Mouse (Mus musculus): ENCODE results near the gene Cdkal1. TPM values are rescaled to one million over a fixed set of nuclear protein-coding genes. Genes with fewer than 3 reads are reported as not detected.

The Cdkal1 gene
- 28.2 and 32.8 TPM in 2 replicates for polyA plus RNA-seq (2016; fragmentation: Nextera tagmentation; extraction: Ambion mirVana)

DNA sequence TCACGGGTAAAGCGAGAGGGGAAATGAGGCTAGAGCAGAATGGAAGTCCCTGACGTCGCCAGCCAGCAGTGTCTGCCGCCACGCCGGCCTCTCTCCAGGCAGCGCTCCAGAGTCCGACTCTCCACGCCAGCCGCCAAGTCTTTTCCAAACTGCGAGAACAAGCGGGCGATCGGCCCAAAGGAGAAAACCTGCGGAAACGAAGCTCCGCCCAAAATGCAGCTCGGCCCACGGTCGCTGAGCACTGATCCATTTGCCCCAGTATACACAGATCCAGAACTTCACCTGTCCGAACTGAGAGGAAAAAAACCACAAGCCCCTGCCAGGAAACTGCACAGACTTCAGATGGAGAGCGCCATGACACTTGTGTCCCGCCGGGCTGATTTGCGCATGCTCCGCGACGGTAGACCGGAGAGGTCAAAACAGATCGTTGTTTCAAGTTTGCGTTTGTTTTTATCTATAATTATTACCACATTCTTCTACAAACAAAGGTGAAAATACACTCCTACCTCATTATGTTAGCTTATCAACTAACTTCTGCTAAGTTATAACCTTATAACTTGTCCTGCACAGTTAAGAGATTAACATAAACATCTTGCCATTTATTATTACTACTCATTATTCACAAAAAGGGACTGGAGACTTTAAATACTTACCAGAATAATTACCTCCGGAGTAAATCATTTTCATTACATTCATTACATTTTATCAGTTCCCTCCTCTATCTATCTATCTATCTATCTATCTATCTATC lies at the start of gene Cdkal1:
Gene Cdkal1 (minus strand): TSS at position 394 of the 751 bp plus-strand sequence.
- peak; percentile 89 for ATAC-seq (ENCODE audit: low FRiP score, low read depth)
- Histone ChIP-seq H3K4me2 (replicated peaks) (peak within 1 kb of the TSS; percentile 74), H3K9me3 (no peaks in the 10 kb centered on the region), H3K36me3 (0 out of 2 replicates have a peak, but pooled peaks cover 2% of the 10 kb centered on the region), H3K4me1 (peaks cover 11% of the 10 kb centered on the region), H3K27ac (peak within 1 kb of the TSS; percentile 38; the same call in 1 of the 2 replicates), H3K4me3 (peak within 1 kb of the TSS; percentile 76), H3K9ac (peak within 1 kb of the TSS; percentile 73), H3K27me3 (replicated peaks) (no peaks in the 10 kb centered on the region)
- WGBS = under 1% methylated on average over 33 of the region's 33 CpGs

DNA sequence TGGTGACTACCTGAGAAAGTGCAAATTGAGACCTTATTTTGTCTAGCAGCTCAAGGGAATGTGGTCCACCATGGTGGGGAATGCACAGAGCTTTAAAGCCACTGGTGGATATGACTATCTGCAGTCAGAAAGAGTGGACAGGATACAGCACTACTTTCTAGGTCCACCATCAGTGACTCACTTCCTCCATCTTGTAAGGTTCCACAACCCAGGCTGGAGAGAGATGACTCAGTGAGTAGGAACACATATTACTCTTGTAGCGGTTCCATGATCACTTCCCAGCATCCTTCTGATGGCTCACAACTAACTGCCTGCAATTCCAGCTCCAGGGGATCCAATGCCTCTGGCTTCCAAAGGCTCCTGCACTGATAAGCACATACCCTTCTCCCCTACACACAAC lies 47.9 kb upstream of the Cdkal1 start:
- H3K27me3 ChIP-seq (replicated peaks) = no peaks in the 10 kb centered on the region
- peaks cover 47% of the 10 kb centered on the region for H3K36me3 ChIP-seq
- H3K4me3 ChIP-seq = no peak overlapping the region
- peaks cover 18% of the 10 kb centered on the region for H3K9me3 ChIP-seq
- 93% methylated on average over 1 of the region's 1 CpGs for WGBS
- H3K9ac ChIP-seq = no peak overlapping the region
- no peak overlapping the region for H3K4me2 ChIP-seq (replicated peaks)
- H3K27ac ChIP-seq = no peak overlapping the region
- no peak for ATAC-seq (ENCODE audit: low FRiP score, low read depth)
- no peaks in the 10 kb centered on the region for H3K4me1 ChIP-seq

GRCm38 (mm10) chr13:29902676-29903075 lies 47.2 kb upstream of the Cdkal1 start:
- Histone ChIP-seq H3K27ac (no peak overlapping the region), H3K36me3 (peaks cover 40% of the 10 kb centered on the region), H3K4me2 (replicated peaks) (no peak overlapping the region), H3K9ac (no peak overlapping the region), H3K4me3 (no peak overlapping the region), H3K27me3 (replicated peaks) (no peaks in the 10 kb centered on the region), H3K9me3 (peaks cover 22% of the 10 kb centered on the region), H3K4me1 (no peaks in the 10 kb centered on the region)
- no peak for ATAC-seq (ENCODE audit: low FRiP score, low read depth)
- 97% methylated on average over 1 of the region's 1 CpGs for WGBS

DNA sequence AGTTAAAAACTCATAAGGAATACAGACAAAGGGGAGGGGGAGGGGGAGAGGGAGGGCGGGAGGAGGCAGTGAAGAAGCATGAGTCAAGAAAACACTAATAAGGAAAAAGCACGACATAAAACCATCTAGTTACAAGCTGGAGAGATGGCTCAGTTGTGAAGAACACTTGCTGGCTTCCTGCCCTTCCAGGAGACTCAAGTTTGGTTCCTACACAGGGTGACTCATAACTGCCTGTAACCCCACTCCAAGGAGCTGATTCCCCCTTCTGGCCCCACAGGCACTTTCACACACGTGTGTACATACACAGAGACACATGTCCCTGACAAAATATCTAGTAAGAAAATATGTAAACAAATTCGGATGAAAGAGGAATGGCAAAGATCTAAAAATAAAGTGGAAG lies 46.2 kb upstream of the Cdkal1 start:
- Histone ChIP-seq H3K4me2 (replicated peaks) (no peak overlapping the region), H3K4me3 (no peak overlapping the region), H3K27me3 (replicated peaks) (no peaks in the 10 kb centered on the region), H3K27ac (no peak overlapping the region), H3K4me1 (no peaks in the 10 kb centered on the region), H3K9me3 (peaks cover 18% of the 10 kb centered on the region), H3K9ac (no peak overlapping the region), H3K36me3 (peaks cover 30% of the 10 kb centered on the region)
- no peak for ATAC-seq (ENCODE audit: low FRiP score, low read depth)
- 81% methylated on average over 4 of the region's 4 CpGs for WGBS

GRCm38 (mm10) chr13:29866780-29867179 lies 11.3 kb upstream of the Cdkal1 start:
- Histone ChIP-seq H3K9ac (no peak overlapping the region), H3K4me2 (replicated peaks) (no peak overlapping the region), H3K36me3 (no peaks in the 10 kb centered on the region), H3K4me3 (no peak overlapping the region), H3K27me3 (replicated peaks) (no peaks in the 10 kb centered on the region), H3K9me3 (no peaks in the 10 kb centered on the region), H3K4me1 (no peaks in the 10 kb centered on the region), H3K27ac (no peak overlapping the region)
- no peak for ATAC-seq (ENCODE audit: low FRiP score, low read depth)
- WGBS = 97% methylated on average over 3 of the region's 3 CpGs

- H3K9ac ChIP-seq = no peak overlapping the region
These were observed 8.9 kb upstream of the Cdkal1 start for GRCm38 (mm10) chr13:29864331-29864730.

GRCm38 (mm10) chr13:29860087-29860486 lies 4.6 kb upstream of the Cdkal1 start:
- no peak overlapping the region for H3K9ac ChIP-seq
- ATAC-seq (ENCODE audit: low FRiP score, low read depth) = no peak
- H3K27ac ChIP-seq = no peak overlapping the region
- no peaks in the 10 kb centered on the region for H3K4me1 ChIP-seq
- no peaks in the 10 kb centered on the region for H3K27me3 ChIP-seq (replicated peaks)
- H3K9me3 ChIP-seq = no peaks in the 10 kb centered on the region
- no peaks in the 10 kb centered on the region for H3K36me3 ChIP-seq
- 65% methylated on average over 2 of the region's 2 CpGs for WGBS
- H3K4me2 ChIP-seq (replicated peaks) = no peak overlapping the region
- no peak overlapping the region for H3K4me3 ChIP-seq

More at GRCm38 (mm10) chr13:29864331-29864730, 8.9 kb upstream of the Cdkal1 start:
- Histone ChIP-seq H3K9me3 (no peaks in the 10 kb centered on the region), H3K4me2 (replicated peaks) (no peak overlapping the region), H3K27me3 (replicated peaks) (no peaks in the 10 kb centered on the region), H3K36me3 (no peaks in the 10 kb centered on the region), H3K27ac (no peak overlapping the region), H3K4me3 (no peak overlapping the region), H3K4me1 (no peaks in the 10 kb centered on the region)
- ATAC-seq (ENCODE audit: low FRiP score, low read depth) = no peak
- 63% methylated on average over 6 of the region's 6 CpGs for WGBS

GRCm38 (mm10) chr13:29857436-29857835 lies 2.0 kb upstream of the Cdkal1 start:
- no peak for ATAC-seq (ENCODE audit: low FRiP score, low read depth)
- Histone ChIP-seq H3K36me3 (no peaks in the 10 kb centered on the region), H3K9ac (no peak overlapping the region), H3K4me3 (no peak overlapping the region), H3K27ac (no peak overlapping the region), H3K4me2 (replicated peaks) (no peak overlapping the region), H3K4me1 (peaks cover 11% of the 10 kb centered on the region), H3K27me3 (replicated peaks) (no peaks in the 10 kb centered on the region), H3K9me3 (no peaks in the 10 kb centered on the region)
- 31% methylated on average over 4 of the region's 4 CpGs for WGBS

- Histone ChIP-seq H3K27me3 (replicated peaks) (no peaks in the 10 kb centered on the region), H3K4me3 (peak overlapping the region; percentile 76), H3K4me1 (peaks cover 11% of the 10 kb centered on the region), H3K9ac (peak overlapping the region; percentile 73), H3K9me3 (no peaks in the 10 kb centered on the region), H3K36me3 (0 out of 2 replicates have a peak, but pooled peaks cover 7% of the 10 kb centered on the region), H3K4me2 (replicated peaks) (peak overlapping the region; percentile 74), H3K27ac (0 out of 2 replicates have a peak overlapping the region, but pooled peaks have one; percentile 38)
- ATAC-seq (ENCODE audit: low FRiP score, low read depth) = no peak
- under 1% methylated on average over 5 of the region's 5 CpGs for WGBS
These were observed 598 bp downstream of the Cdkal1 start for GRCm38 (mm10) chr13:29854876-29855275.

DNA sequence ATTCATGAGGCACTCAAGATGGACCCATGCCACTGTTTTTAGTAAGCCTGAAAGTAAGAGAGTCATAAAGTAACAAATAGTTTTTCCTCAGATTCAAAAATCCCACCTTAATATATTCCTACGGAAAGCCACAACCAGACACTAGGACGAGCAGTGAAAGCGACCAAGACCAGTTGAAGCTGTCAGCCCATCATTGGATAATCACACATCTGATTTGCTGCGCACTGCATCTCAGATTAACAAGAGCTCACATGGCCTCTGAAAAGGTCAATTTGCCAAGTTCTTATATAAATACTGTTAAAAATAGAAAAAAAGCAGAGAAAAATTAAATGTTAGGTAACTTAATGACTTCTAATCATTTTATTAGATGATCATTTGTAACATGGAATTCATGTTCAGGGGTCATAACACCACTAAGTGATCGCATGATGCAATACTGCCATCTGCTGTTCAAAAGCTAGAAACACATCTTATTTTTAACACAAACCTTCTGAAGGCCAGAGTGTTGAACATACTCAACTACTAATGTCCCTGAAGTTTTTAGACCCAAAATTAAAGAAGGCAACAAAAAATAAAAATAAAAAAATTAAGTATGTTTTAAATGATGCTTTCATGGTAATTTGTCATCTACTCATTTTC lies 16.9 kb downstream of the Cdkal1 start:
- Histone ChIP-seq H3K27ac (no peak overlapping the region), H3K9ac (no peak overlapping the region), H3K36me3 (0 out of 2 replicates have a peak, but pooled peaks cover 3% of the 10 kb centered on the region), H3K27me3 (replicated peaks) (no peaks in the 10 kb centered on the region), H3K4me3 (no peak overlapping the region), H3K4me2 (replicated peaks) (no peak overlapping the region), H3K4me1 (peaks cover 4% of the 10 kb centered on the region; the same call in 1 of the 2 replicates), H3K9me3 (no peaks in the 10 kb centered on the region)
- peak; percentile 35; the same call in 1 of the 2 replicates for ATAC-seq (ENCODE audit: low FRiP score, low read depth)
- WGBS = 59% methylated on average over 5 of the region's 5 CpGs

DNA sequence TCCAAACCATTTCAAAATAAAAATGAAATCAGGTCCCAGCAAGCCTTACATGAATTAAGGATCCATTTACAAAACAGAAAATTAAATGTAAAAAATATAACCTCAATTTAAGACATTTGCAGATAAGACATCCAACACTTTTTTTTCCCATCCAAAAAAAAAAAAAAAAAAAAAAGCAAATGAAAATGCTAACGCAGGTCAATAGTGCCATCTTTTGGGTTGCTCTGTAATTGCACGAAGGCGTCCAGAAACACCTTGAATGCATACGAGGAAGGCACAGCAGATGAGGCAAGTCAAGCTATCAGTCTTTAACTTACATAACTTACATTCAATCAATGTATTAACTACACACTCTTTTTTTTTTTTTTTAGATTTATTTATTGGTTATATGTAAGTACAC lies 20.3 kb downstream of the Cdkal1 start:
- Histone ChIP-seq H3K27me3 (replicated peaks) (no peaks in the 10 kb centered on the region), H3K4me1 (peaks cover 7% of the 10 kb centered on the region), H3K4me2 (replicated peaks) (no peak overlapping the region), H3K27ac (no peak overlapping the region), H3K9ac (no peak overlapping the region), H3K4me3 (no peak overlapping the region), H3K9me3 (no peaks in the 10 kb centered on the region), H3K36me3 (no peaks in the 10 kb centered on the region)
- no peak for ATAC-seq (ENCODE audit: low FRiP score, low read depth)
- WGBS = 31% methylated on average over 4 of the region's 4 CpGs

GRCm38 (mm10) chr13:29833751-29834150 lies 21.7 kb downstream of the Cdkal1 start:
- Histone ChIP-seq H3K9me3 (no peaks in the 10 kb centered on the region), H3K27me3 (replicated peaks) (no peaks in the 10 kb centered on the region), H3K4me3 (no peak overlapping the region), H3K9ac (no peak overlapping the region), H3K4me1 (peaks cover 7% of the 10 kb centered on the region), H3K4me2 (replicated peaks) (no peak overlapping the region), H3K27ac (no peak overlapping the region), H3K36me3 (no peaks in the 10 kb centered on the region)
- ATAC-seq (ENCODE audit: low FRiP score, low read depth) = no peak
- 65% methylated on average over 8 of the region's 8 CpGs for WGBS
